Mouse (Mus musculus) lung, postnatal 36 days (tissue): ENCODE results near the gene Mmp24.
"Not testable (repeated sequence)": the region's sequence is repeated elsewhere in the genome, so short reads cannot be mapped to it uniquely, and the experiment has no call there.

Source experiments
- DNase-seq: peaks from one replicate; pipeline ENCODE4 v3.0.0; 2022; ENCODE audit warnings: mixed read lengths

Mmp24 gene

GRCm38 (mm10) chr2:155774927-155775684, at the start of gene Mmp24:
TSS of gene Mmp24 (plus strand) at chr2:155775342.
- DNase-seq = no peak

GRCm38 (mm10) chr2:155726302-155726701, 48.8 kb upstream of the Mmp24 start:
- DNase-seq = peak; percentile 22

- no peak for DNase-seq
Observed at GRCm38 (mm10) chr2:155727764-155728395, 47.3 kb upstream of the Mmp24 start.

DNA sequence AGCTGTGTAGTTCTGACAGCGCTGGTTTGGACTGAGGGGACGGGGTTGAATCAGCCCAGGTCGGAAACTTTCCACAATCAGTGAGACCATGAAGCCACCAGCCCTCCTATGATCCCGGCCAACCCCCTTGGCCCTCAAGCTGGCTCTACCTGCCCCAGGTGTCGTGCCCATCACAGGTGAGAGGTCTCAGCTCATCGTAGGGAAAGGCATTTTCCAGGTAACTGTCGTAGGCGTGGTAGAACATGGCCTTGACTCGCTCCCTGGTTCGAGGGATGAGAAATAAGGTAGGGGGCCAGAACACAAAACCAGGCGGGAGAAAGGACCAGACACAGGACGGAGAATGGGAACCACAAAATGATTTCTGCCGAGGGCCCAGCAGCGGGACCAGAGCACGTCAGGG, 46.4 kb upstream of the Mmp24 start:
- DNase-seq = no peak

DNA sequence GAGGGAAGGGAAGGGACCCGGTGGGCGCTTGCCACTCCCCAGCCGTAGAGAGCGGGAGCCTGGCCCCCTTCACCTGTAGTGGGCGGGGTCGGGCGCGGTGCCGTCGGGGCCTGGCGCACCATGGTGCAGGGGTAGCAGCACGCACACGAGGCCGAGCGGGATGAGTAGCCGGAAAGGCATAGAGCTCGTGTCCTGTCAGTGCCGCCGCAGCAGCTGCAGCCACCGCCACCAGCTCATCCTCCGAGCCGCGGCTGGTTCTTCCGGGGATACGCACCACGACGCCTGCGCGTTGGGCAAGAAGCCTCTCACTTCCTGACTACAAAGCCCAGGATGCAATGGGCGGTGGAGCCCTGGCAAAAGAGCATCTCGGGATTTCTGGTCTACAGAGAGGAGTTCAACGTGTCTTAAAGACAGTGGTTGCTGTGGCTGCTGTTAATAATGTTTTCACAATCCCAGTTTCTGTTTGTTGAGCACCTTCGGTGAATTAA, 45.9 kb upstream of the Mmp24 start, which contains the start of gene Edem2:
Edem2 (minus strand) TSS at position 318 of the 488 bp plus-strand sequence.
- DNase-seq = peak; percentile 97

- no peak for DNase-seq
Observed at GRCm38 (mm10) chr2:155735080-155735479, 40.1 kb upstream of the Mmp24 start.

DNA sequence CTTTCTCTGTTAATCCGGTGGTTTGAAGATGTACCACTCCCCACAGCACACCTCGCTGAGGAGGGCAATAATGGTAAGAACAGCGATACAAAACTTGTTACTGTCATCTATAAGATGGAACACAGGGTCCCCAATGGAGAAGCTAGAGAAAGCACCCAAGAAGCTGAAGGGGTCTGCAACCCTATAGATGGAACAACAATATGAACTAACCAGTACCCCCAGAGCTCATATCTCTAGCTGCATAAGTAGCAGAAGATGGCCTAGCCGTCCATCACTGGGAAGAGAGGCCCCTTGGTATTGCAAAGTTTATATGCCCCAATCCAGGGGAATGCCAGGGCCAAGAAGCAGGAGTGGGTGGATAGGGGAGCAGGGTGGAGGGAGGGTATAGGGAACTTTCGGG, 39.4 kb upstream of the Mmp24 start, which contains the start of gene Gm17581:
Gm17581 (minus strand) TSS at position 101 of the 400 bp plus-strand sequence.
- DNase-seq = not testable (repeated sequence)

DNA sequence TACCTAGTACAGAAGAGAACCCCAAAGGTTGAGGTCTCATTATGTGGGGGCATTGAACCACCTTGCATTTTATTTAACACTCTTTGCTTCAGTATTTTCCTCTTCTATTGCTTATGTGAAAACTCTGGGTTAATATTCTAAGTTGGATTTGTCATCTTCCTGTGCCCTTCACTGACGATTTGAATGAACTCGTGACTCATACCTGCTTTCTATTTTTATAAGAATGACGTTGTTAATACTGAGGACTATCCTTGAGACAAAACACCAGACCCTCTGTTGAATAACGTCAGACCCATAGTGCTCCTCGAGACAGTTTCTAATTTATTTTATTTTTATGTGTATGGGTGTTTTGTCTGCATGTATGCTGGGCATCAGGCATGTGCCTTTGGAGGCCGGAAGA, 38.2 kb upstream of the Mmp24 start:
- no peak for DNase-seq

DNA sequence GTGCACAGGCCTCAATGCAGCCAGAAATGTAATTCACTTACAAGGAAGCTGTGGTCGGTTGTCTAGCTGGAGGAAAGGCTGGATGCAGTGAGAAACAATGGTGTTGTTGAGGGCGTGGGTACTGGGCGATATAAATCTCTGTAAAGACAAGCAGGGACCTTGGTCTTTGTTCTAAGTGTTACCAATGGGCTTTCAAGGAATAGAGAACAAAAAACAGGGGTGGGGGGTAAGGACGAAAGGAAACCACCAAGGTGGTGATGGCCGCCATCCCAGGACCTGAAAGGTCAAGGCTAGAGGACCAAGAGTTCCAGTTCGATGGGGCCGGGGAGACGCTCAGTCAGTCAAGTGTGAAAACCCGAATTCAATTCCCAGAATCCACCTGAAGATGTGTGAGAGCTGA, 37.3 kb upstream of the Mmp24 start:
- no peak for DNase-seq

GRCm38 (mm10) chr2:155742211-155742610, 32.9 kb upstream of the Mmp24 start:
- DNase-seq = no peak

DNA sequence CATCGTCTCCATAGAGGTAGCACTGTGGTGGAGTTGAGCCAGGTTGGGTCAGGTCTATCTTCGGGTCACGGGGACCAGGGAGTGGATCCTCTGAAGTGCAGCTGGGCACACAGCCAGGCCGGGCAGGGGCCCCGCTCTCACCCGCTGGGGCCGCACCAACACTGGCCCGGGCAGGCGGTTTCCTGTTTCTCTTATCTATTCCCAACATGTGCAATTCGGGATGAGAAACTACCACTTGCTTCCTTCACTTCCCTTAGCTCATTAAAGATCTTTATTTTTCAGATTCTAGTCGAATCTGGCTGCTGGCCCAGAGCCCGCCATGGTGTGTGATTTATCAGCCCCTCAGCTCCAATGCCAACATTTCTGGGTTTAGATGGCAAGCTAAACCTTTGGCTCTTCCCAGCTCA, 32.2 kb upstream of the Mmp24 start:
- peak; percentile 70 for DNase-seq

- no peak for DNase-seq
Observed at GRCm38 (mm10) chr2:155743351-155743750, 31.8 kb upstream of the Mmp24 start.

- DNase-seq = no peak
Observed at GRCm38 (mm10) chr2:155745487-155745886, 29.7 kb upstream of the Mmp24 start.

DNA sequence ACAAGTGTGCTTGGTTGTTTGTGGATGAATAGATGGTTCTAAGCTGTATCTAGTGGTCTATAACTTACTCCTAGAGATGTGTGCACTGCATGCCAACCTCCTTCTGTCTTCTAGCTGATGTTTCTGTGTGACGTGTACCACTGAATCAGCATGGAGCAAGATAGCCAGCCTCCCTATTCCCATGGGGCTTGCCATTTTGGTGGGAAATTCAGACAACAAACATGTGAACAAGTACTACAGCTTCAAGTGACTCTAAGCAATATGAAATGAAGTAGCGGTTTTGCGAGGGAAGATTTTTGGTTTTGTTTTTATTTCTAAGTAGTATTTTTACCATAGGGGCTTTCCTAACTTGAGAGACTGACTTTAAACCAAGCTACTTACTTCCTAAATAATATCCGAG, 25.7 kb upstream of the Mmp24 start:
- DNase-seq = no peak

- DNase-seq = peak; percentile 61
Observed at GRCm38 (mm10) chr2:155751014-155751786, 23.9 kb upstream of the Mmp24 start, which contains the start of gene Procr. TSS of gene Procr (plus strand) at chr2:155751117.

GRCm38 (mm10) chr2:155755746-155756145, 19.4 kb upstream of the Mmp24 start:
- peak; percentile 80 for DNase-seq

DNA sequence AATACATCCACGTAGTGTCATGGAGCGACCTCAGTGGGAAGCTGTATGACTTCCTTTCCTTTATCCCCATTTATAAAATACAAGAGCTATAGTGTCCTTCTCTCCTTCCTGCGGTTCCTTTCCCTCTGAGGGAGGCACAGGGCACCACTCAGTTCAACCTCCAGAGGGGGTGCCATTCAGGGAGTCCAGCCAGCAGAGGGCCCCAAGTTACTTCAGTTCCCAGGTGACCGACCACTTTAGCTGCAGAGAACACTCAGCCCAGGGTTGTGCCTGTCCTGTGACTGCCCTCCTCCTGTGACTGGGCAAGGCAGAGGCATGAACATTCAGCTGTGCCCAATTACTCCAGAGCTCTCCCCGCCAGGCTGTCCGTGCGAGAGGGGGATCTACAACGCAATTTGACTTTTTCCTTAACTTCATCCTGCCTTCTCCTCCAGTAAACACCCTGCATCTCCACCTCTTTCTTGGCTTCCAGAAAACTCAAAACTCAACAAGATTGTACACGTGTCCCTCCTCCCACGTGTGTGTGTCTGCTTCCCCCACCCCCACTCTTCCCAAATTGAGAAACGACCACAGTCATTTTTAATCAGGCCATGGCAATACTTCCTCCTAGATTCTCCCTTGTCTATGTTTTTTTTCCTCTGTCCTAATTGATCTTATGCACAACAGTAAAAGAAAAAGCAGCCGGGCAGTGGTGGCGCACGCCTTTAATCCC, 18.1 kb upstream of the Mmp24 start:
- DNase-seq = no peak

GRCm38 (mm10) chr2:155764679-155765418, 10.3 kb upstream of the Mmp24 start:
- peak; percentile 82 for DNase-seq

DNA sequence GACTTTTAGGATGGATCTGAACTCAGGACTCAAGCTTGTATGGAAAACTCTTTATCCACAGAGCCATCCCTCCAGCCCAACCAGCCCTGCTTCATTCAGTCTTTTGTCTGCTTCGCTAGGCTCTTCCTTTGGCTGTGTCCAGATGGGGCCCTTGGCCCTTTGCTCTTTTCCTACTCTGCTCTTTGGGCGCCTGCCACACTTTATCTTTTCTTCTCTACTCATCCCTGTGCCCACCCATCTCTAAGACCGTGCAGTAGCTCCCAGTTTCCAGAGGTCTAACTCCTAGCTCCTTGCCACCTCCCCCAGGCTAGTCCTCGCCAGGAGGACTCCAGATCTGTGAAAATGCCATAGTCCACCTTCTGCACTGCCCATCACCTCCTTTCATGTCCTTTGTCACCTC, 1.5 kb upstream of the Mmp24 start:
- DNase-seq = no peak

- DNase-seq = no peak
Observed at GRCm38 (mm10) chr2:155774261-155774926, 748 bp upstream of the Mmp24 start.

GRCm38 (mm10) chr2:155775685-155776263, 632 bp downstream of the Mmp24 start:
- peak; percentile 43 for DNase-seq
